Mouse (Mus musculus) NIH3T3 (cell line): ENCODE results near the gene Ccr6.

Experiments
- DNase-seq: peaks from one replicate; pipeline ENCODE4 v3.0.0-alpha.2; 2012; ENCODE audit warnings: low read depth

The Ccr6 gene

GRCm38 (mm10) chr17:8233618-8234214 is 2.1 kb upstream of the Ccr6 start:
- DNase-seq, result no peak

GRCm38 (mm10) chr17:8234537-8234936 is 1.3 kb upstream of the Ccr6 start:
- no peak for DNase-seq

GRCm38 (mm10) chr17:8238012-8238710 is 2.3 kb downstream of the Ccr6 start:
- no peak for DNase-seq

- DNase-seq, result no peak
Observed at GRCm38 (mm10) chr17:8239561-8239960, 3.7 kb downstream of the Ccr6 start.

- DNase-seq, result no peak
Observed at GRCm38 (mm10) chr17:8240517-8240916, 4.7 kb downstream of the Ccr6 start.

- no peak for DNase-seq
Observed at GRCm38 (mm10) chr17:8241645-8242044, 5.8 kb downstream of the Ccr6 start.

- DNase-seq, result no peak
Observed at GRCm38 (mm10) chr17:8242186-8242585, 6.3 kb downstream of the Ccr6 start.

- DNase-seq, result no peak
Observed at GRCm38 (mm10) chr17:8244124-8244523, 8.3 kb downstream of the Ccr6 start.

- no peak for DNase-seq
Observed at GRCm38 (mm10) chr17:8246102-8246754, 10.4 kb downstream of the Ccr6 start.

GRCm38 (mm10) chr17:8251704-8252103 is 15.9 kb downstream of the Ccr6 start:
- no peak for DNase-seq

GRCm38 (mm10) chr17:8254268-8254667 is 18.4 kb downstream of the Ccr6 start:
- DNase-seq, result no peak

- no peak for DNase-seq
Observed at GRCm38 (mm10) chr17:8254914-8255313, 19.1 kb downstream of the Ccr6 start.

- no peak for DNase-seq
Observed at GRCm38 (mm10) chr17:8255583-8255982, 19.7 kb downstream of the Ccr6 start.

GRCm38 (mm10) chr17:8256982-8257381 is 21.1 kb downstream of the Ccr6 start:
- DNase-seq, result peak; percentile 67

- DNase-seq, result peak; percentile 89
Observed at GRCm38 (mm10) chr17:8264638-8265037, 28.8 kb downstream of the Ccr6 start.

- DNase-seq, result peak; percentile 50
Observed at GRCm38 (mm10) chr17:8272054-8272749, 36.4 kb downstream of the Ccr6 start.

GRCm38 (mm10) chr17:8272951-8273350 is 37.1 kb downstream of the Ccr6 start:
- no peak for DNase-seq

GRCm38 (mm10) chr17:8276071-8276470 is 40.2 kb downstream of the Ccr6 start:
- DNase-seq, result no peak

- DNase-seq, result no peak
Observed at GRCm38 (mm10) chr17:8276680-8277079, 40.8 kb downstream of the Ccr6 start.

- peak; percentile 20 for DNase-seq
Observed at GRCm38 (mm10) chr17:8277266-8277665, 41.4 kb downstream of the Ccr6 start.

- DNase-seq, result no peak
Observed at GRCm38 (mm10) chr17:8278356-8278755, 42.5 kb downstream of the Ccr6 start.

GRCm38 (mm10) chr17:8282821-8283525 is 47.1 kb downstream of the Ccr6 start, which contains the start of gene Mpc1:
Mpc1 (plus strand) TSS chr17:8282904.
- DNase-seq, result peak; percentile 78
